Mouse (Mus musculus): Measurements from ENCODE around the gene Olfr912.

DNA sequence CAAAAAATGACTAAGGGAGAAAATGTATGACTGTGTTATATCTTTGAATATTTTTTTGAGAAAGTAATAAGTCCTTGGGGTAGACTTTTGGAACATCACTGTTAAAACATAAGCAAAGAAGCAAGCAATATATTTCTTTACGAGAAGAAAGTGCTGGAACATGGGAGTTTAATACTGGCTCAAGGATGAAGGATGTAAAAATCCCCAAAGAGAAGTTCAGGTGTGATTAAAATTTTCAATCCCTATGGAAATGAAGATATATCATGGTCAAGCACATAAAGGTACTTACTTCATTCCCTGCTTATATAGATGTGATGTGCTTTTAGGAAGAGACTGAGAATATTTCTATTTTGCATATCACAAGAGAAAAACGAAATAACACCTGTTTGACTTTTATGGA, 24.8 kb downstream of the Olfr912 start, which contains the start of gene Olfr914:
- no peak for TF ChIP-seq ZC3H11A (IDR thresholded peaks at IDR 0.05; ENCODE audit: borderline replicate concordance, low read depth, low read length)
- TF ChIP-seq ZNF384 (IDR thresholded peaks at IDR 0.05; ENCODE audit: low read depth, low read length), result no peak
- no peak for TF ChIP-seq HCFC1 (IDR thresholded peaks at IDR 0.05; ENCODE audit: borderline replicate concordance, insufficient read depth, low read length)
- TF ChIP-seq MAFK (IDR thresholded peaks at IDR 0.05; ENCODE audit: insufficient read depth, low read depth, low read length), result no peak
- TF ChIP-seq CHD2 (IDR thresholded peaks at IDR 0.05; ENCODE audit: low read depth, low read length), result no peak

Measured in ES-E14 (cell line).